Mouse (Mus musculus): ENCODE measurements at regions not wholly inside any gene's neighbourhood (a gene's known extent, or its start where the extent isn't known, plus 50 kb on each side); places are given as distances from the start of the nearest gene placed in this dataset.

DNA sequence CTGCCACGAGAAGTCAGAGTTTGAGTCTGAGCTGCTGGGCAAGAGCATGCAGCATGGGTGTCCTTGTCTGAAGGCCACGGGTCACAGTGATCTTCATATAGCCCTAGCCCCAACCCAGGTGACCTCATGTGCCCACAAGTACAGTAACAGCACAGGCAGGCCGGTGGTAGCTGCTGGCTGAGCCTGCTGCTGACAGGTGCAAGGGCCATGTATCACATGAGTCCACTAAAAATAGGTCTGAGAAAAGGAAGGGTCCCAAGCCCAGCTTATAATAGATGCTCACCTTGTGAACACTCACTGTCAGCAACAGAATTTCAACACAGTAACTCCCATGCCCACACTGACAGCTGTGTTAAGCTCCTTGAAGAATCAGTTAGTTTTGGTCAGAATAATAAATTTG lies 136.8 kb upstream of the 1700056E22Rik start:
- TF ChIP-seq HCFC1 (IDR thresholded peaks at IDR 0.05; ENCODE audit: borderline replicate concordance, insufficient read depth, low read length) (no peak), MAFK (IDR thresholded peaks at IDR 0.05; ENCODE audit: insufficient read depth, low read depth, low read length) (no peak)
